Mouse (Mus musculus): ENCODE data around the gene Mul1. TPM values are rescaled to one million over a fixed set of nuclear protein-coding genes. Genes with fewer than 3 reads are reported as not detected.
"Not testable (repeated sequence)": the region's sequence is repeated elsewhere in the genome, so short reads cannot be mapped to it uniquely, and the experiment has no call there.

Gene Mul1
- polyA plus RNA-seq, 1 experiment: 26.5 TPM

DNA sequence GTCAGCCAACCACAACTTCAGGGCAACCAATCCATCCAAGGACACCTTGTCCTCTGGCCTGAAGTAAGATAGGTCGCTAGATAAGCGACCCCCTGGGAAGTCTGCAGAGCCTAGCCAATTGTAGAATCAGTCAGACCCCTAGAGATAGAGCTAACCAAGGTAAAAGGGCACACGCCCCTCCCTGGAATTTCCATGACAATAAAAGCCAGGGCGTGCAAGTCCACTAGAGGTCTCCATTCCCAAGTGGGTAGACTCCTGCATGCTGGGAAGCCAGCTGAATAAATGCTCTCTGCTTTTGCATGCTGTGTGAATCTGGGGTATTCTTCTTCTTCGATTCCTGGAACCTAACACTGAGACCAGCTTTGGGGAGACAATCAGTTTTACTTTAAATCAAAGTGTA, 18.1 kb upstream of the Mul1 start:
- Histone ChIP-seq H3K79me2 (ENCODE audit: control insufficient read depth, insufficient read depth) (no peaks in the 10 kb centered on the region), H3K27me3 (ENCODE audit: control insufficient read depth, insufficient read depth, insufficient read length) (peaks cover 74% of the 10 kb centered on the region), H3K79me3 (ENCODE audit: low read depth) (no peaks in the 10 kb centered on the region), H3K4me3 (ENCODE audit: insufficient read depth, poor library complexity, severe bottlenecking) (no peak overlapping the region), H3ac (ENCODE audit: control insufficient read depth, insufficient read length, low read depth) (no peak overlapping the region), H3K36me3 (ENCODE audit: control insufficient read depth, insufficient read depth) (no peaks in the 10 kb centered on the region)
- TF ChIP-seq FOSL1 (IDR thresholded peaks at IDR 0.05; ENCODE audit: insufficient read depth, low read length, poor library complexity, severe bottlenecking) (no peak), MAX (IDR thresholded peaks at IDR 0.05) (no peak), CTCF (IDR thresholded peaks at IDR 0.05; ENCODE audit: control insufficient read depth, insufficient read depth, insufficient read length) (no peak), USF1 (IDR thresholded peaks at IDR 0.05; ENCODE audit: low read depth) (no peak), MYOD1 (IDR thresholded peaks at IDR 0.05; ENCODE audit: control insufficient read depth, insufficient read length, low read depth) (no peak), MYOG (IDR thresholded peaks at IDR 0.05; ENCODE audit: control insufficient read depth, extremely low read depth, insufficient read length) (no peak), CEBPB (IDR thresholded peaks at IDR 0.05; ENCODE audit: low read depth) (no peak)

DNA sequence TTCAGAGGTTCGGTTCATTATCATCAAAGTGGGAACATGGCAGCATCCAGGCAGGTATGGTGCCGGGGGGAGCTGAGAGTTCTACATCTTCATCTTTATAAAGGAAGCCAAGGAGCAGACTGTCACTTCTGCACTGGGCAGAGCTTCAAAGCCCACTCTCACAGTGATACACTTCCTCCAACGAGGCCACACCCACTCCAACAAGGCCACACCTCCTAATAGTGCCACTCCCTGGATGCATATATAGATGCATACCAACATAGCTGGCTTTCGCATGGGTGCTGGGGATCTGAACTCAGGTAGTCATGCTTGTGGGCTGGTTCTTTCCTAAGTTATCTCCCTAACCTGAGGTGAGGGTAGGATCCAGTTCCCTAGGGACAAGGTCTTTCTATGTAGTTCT, 16.6 kb upstream of the Mul1 start:
- Histone ChIP-seq H3K4me3 (ENCODE audit: insufficient read depth, poor library complexity, severe bottlenecking) (no peak overlapping the region), H3K27me3 (ENCODE audit: control insufficient read depth, insufficient read depth, insufficient read length) (peaks cover 70% of the 10 kb centered on the region), H3ac (ENCODE audit: control insufficient read depth, insufficient read length, low read depth) (no peak overlapping the region), H3K79me2 (ENCODE audit: control insufficient read depth, insufficient read depth) (no peaks in the 10 kb centered on the region), H3K36me3 (ENCODE audit: control insufficient read depth, insufficient read depth) (no peaks in the 10 kb centered on the region), H3K79me3 (ENCODE audit: low read depth) (no peaks in the 10 kb centered on the region)
- TF ChIP-seq USF1 (IDR thresholded peaks at IDR 0.05; ENCODE audit: low read depth) (no peak), FOSL1 (IDR thresholded peaks at IDR 0.05; ENCODE audit: insufficient read depth, low read length, poor library complexity, severe bottlenecking) (no peak), CEBPB (IDR thresholded peaks at IDR 0.05; ENCODE audit: low read depth) (no peak), MYOD1 (IDR thresholded peaks at IDR 0.05; ENCODE audit: control insufficient read depth, insufficient read length, low read depth) (no peak), CTCF (IDR thresholded peaks at IDR 0.05; ENCODE audit: control insufficient read depth, insufficient read depth, insufficient read length) (no peak), MYOG (IDR thresholded peaks at IDR 0.05; ENCODE audit: control insufficient read depth, extremely low read depth, insufficient read length) (no peak), MAX (IDR thresholded peaks at IDR 0.05) (no peak)

DNA sequence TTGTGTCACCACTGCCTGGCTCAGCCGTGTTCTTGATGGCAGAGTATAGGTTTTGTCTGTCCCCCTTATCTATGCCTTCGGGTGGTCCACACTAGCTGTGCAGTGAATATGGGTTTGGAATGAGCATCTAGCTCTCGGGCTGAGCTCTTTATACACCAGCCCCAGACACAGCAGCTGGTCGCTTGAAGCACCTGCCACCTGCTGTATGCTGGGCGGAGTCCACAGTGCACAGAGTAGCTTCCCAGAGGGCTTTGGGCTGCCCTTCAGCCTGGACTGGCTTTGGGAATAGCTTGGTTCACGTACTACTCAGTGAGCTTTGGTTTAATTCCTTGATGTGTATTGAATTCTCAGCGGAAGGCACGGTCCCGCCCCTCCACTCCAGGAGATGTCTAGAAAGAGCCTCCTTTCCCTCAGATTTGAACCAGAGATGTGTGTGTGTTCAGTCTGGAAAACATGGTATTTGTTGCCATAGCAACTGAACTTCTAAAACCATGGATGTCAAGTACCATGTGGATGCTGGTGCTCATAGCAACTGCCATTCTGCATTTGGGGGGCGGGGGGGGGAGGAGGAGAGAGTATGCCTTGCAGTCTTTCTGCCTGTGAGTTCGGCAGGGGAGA, 16.0 kb upstream of the Mul1 start:
- Histone ChIP-seq H3K4me3 (ENCODE audit: insufficient read depth, poor library complexity, severe bottlenecking) (no peak overlapping the region), H3ac (ENCODE audit: control insufficient read depth, insufficient read length, low read depth) (no peak overlapping the region), H3K36me3 (ENCODE audit: control insufficient read depth, insufficient read depth) (no peaks in the 10 kb centered on the region), H3K79me2 (ENCODE audit: control insufficient read depth, insufficient read depth) (no peaks in the 10 kb centered on the region), H3K27me3 (ENCODE audit: control insufficient read depth, insufficient read depth, insufficient read length) (peaks cover 66% of the 10 kb centered on the region), H3K79me3 (ENCODE audit: low read depth) (no peaks in the 10 kb centered on the region)
- TF ChIP-seq MYOD1 (IDR thresholded peaks at IDR 0.05; ENCODE audit: control insufficient read depth, insufficient read length, low read depth) (no peak), MAX (IDR thresholded peaks at IDR 0.05) (no peak), FOSL1 (IDR thresholded peaks at IDR 0.05; ENCODE audit: insufficient read depth, low read length, poor library complexity, severe bottlenecking) (no peak), CTCF (IDR thresholded peaks at IDR 0.05; ENCODE audit: control insufficient read depth, insufficient read depth, insufficient read length) (no peak), MYOG (IDR thresholded peaks at IDR 0.05; ENCODE audit: control insufficient read depth, extremely low read depth, insufficient read length) (no peak), USF1 (IDR thresholded peaks at IDR 0.05; ENCODE audit: low read depth) (no peak), CEBPB (IDR thresholded peaks at IDR 0.05; ENCODE audit: low read depth) (no peak)

DNA sequence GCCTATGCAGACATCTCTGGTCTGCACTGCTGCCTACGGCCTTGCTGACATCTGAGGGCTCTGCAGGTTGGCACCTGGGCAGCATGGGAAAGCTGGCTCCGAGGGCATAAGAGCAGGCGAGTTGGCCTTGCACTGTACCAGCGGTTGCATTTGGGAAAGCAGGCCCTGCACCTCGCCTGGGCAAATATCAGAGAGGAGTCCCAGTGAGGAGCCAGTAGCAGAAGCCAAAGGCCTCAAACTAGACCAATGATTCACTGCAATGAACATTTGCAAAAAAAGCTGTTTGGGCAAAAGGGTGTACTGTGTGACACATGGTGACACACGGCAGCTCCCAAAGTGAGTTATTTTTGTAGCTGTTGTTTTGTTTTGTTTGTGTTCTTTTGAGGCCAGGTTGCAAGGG, 9.4 kb upstream of the Mul1 start:
- Histone ChIP-seq H3K79me2 (ENCODE audit: control insufficient read depth, insufficient read depth) (no peaks in the 10 kb centered on the region), H3K36me3 (ENCODE audit: control insufficient read depth, insufficient read depth) (no peaks in the 10 kb centered on the region), H3K4me3 (ENCODE audit: insufficient read depth, poor library complexity, severe bottlenecking) (no peak overlapping the region), H3K27me3 (ENCODE audit: control insufficient read depth, insufficient read depth, insufficient read length) (peaks cover 20% of the 10 kb centered on the region), H3ac (ENCODE audit: control insufficient read depth, insufficient read length, low read depth) (no peak overlapping the region), H3K79me3 (ENCODE audit: low read depth) (no peaks in the 10 kb centered on the region)
- TF ChIP-seq MYOG (IDR thresholded peaks at IDR 0.05; ENCODE audit: control insufficient read depth, extremely low read depth, insufficient read length): no peak
- TF ChIP-seq CEBPB (IDR thresholded peaks at IDR 0.05; ENCODE audit: low read depth): no peak
- no peak for TF ChIP-seq FOSL1 (IDR thresholded peaks at IDR 0.05; ENCODE audit: insufficient read depth, low read length, poor library complexity, severe bottlenecking)
- no peak for TF ChIP-seq MYOD1 (IDR thresholded peaks at IDR 0.05; ENCODE audit: control insufficient read depth, insufficient read length, low read depth)
- TF ChIP-seq CTCF (IDR thresholded peaks at IDR 0.05; ENCODE audit: control insufficient read depth, insufficient read depth, insufficient read length): no peak
- no peak for TF ChIP-seq USF1 (IDR thresholded peaks at IDR 0.05; ENCODE audit: low read depth)
- TF ChIP-seq MAX (IDR thresholded peaks at IDR 0.05): no peak

DNA sequence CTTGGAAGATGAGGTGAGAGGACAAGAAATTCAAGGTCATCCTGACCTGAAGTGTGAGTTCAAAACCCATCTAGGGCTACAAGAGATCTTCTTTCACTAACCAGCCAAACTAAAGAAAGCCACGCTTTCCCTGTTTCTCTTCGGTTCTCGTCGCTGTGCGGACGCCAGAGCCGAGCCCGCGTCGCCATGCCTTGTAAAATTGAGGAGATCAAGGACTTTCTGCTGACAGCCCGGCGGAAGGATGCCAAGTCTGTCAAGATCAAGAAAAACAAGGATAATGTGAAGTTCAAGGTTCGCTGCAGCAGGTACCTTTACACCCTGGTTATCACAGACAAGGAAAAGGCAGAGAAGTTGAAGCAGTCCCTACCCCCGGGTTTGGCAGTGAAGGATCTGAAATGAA, 8.9 kb upstream of the Mul1 start:
- peaks cover 14% of the 10 kb centered on the region for H3K27me3 ChIP-seq (ENCODE audit: control insufficient read depth, insufficient read depth, insufficient read length)
- not testable (repeated sequence) for H3K4me3 ChIP-seq (ENCODE audit: insufficient read depth, poor library complexity, severe bottlenecking)

More for the DNA sequence above, 8.9 kb upstream of the Mul1 start:
- H3ac ChIP-seq (ENCODE audit: control insufficient read depth, insufficient read length, low read depth); H3K79me3 ChIP-seq (ENCODE audit: low read depth); H3K36me3 ChIP-seq (ENCODE audit: control insufficient read depth, insufficient read depth); H3K79me2 ChIP-seq (ENCODE audit: control insufficient read depth, insufficient read depth): not testable (repeated sequence)
